Mouse (Mus musculus) hindbrain, postnatal 0 days (tissue): ENCODE measurements around the gene Sardh. TPM values are rescaled to one million over a fixed set of nuclear protein-coding genes. Genes with fewer than 3 reads are reported as not detected.

Source experiments
- ATAC-seq: fragments of 200-750 bp; cut with Nextera tagmentation; 2 replicates; pipeline ENCODE4 v1.8.0; 2017; ENCODE audit warnings: mild to moderate bottlenecking, moderate TSS enrichment, moderate library complexity
- DNase-seq: peaks from one replicate; pipeline ENCODE4 v3.0.0-alpha.2; 2015; ENCODE audit warnings: low spot score
- H3K27ac ChIP-seq: fragments of 300-500 bp; sonication (generic); 2 replicates; pipeline ENCODE4 v1.5.1; 2014; ENCODE audit warnings: mild to moderate bottlenecking
- H3K27me3 ChIP-seq: fragments of 300-500 bp; sonication (generic); 2 replicates; pipeline ENCODE4 v1.6.1; 2014; ENCODE audit warnings: low read length, mixed read lengths; ENCODE audit not compliant: insufficient read depth
- H3K36me3 ChIP-seq: fragments of 300-500 bp; sonication (generic); 2 replicates; pipeline ENCODE4 v1.6.1; 2014; ENCODE audit warnings: low read length, mixed read lengths; ENCODE audit not compliant: insufficient read depth
- H3K4me1 ChIP-seq: fragments of 300-500 bp; sonication (generic); 2 replicates; pipeline ENCODE4 v1.6.1; 2014; ENCODE audit warnings: antibody characterized with exemption, low read length, mixed read lengths; ENCODE audit not compliant: insufficient read depth
- H3K4me2 ChIP-seq: fragments of 300-500 bp; sonication (generic); 2 replicates; pipeline ENCODE4 v1.6.1; 2014; ENCODE audit warnings: low read depth, mild to moderate bottlenecking, low read length, moderate library complexity, mixed read lengths
- H3K4me3 ChIP-seq: fragments of 300-500 bp; sonication (generic); 2 replicates; pipeline ENCODE4 v1.5.1; 2014; ENCODE audit warnings: low read length
- H3K9ac ChIP-seq: fragments of 300-500 bp; sonication (generic); replicated peaks from 2 replicates; pipeline ENCODE4 v1.6.1; 2014; ENCODE audit warnings: mild to moderate bottlenecking, low read length, moderate library complexity, mixed read lengths
- H3K9me3 ChIP-seq: fragments of 300-500 bp; sonication (generic); 2 replicates; pipeline ENCODE4 v1.6.1; 2016; ENCODE audit warnings: low read length, mixed read lengths
- CTCF ChIP-seq: IDR thresholded peaks from 2 replicates; pipeline ENCODE4 v1.5.1; 2016; ENCODE audit warnings: antibody characterized with exemption, control low read depth, low read depth
- WGBS: fragments of 180-500 bp; shearing (Covaris S2); extraction: QIAGEN DNeasy Blood & Tissue Kit; methylation state at CpG from one replicate; pipeline ENCODE4 v1.1.7; 2014; 5-methylcytosine and 5-hydroxymethylcytosine counted together
- polyA plus RNA-seq: library from polyadenylated mRNA; unstranded; fragments of >200 nt; fragmentation: Nextera tagmentation; extraction: Ambion mirVana; gene quantifications from 2 replicates; pipeline ENCODE4 v1.2.1, GENCODE M21; 2015
- total RNA-seq: library from RNA; depleted of rRNA; stranded (reverse); fragments of >200 nt; gene quantifications from 2 replicates; pipeline ENCODE4 v1.2.3, GENCODE M21; 2014

The Sardh gene
- total and polyA plus RNA-seq, 2 experiments from 2014 or later: 10.4 to 22.3 TPM

GRCm38 (mm10) chr2:27246712-27247486, 1.2 kb downstream of the Sardh start:
- peak; percentile 95 for ATAC-seq
- DNase-seq: peak; percentile 86
- WGBS: 18% methylated on average over 6 of the region's 7 CpGs
- Histone ChIP-seq H3K27me3 (no peaks in the 10 kb centered on the region), H3K9ac (no peak overlapping the region), H3K27ac (peak overlapping the region; percentile 48; the same call in 1 of the 2 replicates), H3K36me3 (no peaks in the 10 kb centered on the region), H3K4me1 (peaks cover 15% of the 10 kb centered on the region), H3K4me2 (peak overlapping the region; percentile 38), H3K9me3 (no peaks in the 10 kb centered on the region), H3K4me3 (no peak overlapping the region)
- TF ChIP-seq CTCF: peak; percentile 16; the same call in 1 of the 2 replicates

- H3K27ac ChIP-seq: no peak overlapping the region; the same call in 1 of the 2 replicates
Measured at GRCm38 (mm10) chr2:27245947-27246346, 2.2 kb downstream of the Sardh start.

GRCm38 (mm10) chr2:27237342-27237741, 10.8 kb downstream of the Sardh start:
- Histone ChIP-seq H3K36me3 (no peaks in the 10 kb centered on the region), H3K27me3 (no peaks in the 10 kb centered on the region), H3K27ac (no peak overlapping the region), H3K4me1 (no peaks in the 10 kb centered on the region), H3K4me3 (no peak overlapping the region), H3K9me3 (no peaks in the 10 kb centered on the region), H3K4me2 (no peak overlapping the region), H3K9ac (no peak overlapping the region)
- peak; percentile 95 for TF ChIP-seq CTCF
- peak; percentile 61 for ATAC-seq
- 26% methylated on average over 4 of the region's 4 CpGs for WGBS
- peak; percentile 73 for DNase-seq

More at GRCm38 (mm10) chr2:27245947-27246346, 2.2 kb downstream of the Sardh start:
- no peaks in the 10 kb centered on the region for H3K9me3 ChIP-seq
- DNase-seq: no peak
- no peaks in the 10 kb centered on the region for H3K36me3 ChIP-seq
- H3K4me2 ChIP-seq: 0 out of 2 replicates have a peak overlapping the region, but pooled peaks have one; percentile 11
- ATAC-seq: no peak
- no peak overlapping the region for H3K4me3 ChIP-seq
- H3K27me3 ChIP-seq: no peaks in the 10 kb centered on the region
- H3K4me1 ChIP-seq: peaks cover 15% of the 10 kb centered on the region
- WGBS: 57% methylated on average over 7 of the region's 7 CpGs
- no peak overlapping the region for H3K9ac ChIP-seq
- TF ChIP-seq CTCF: no peak

- peak; percentile 92 for TF ChIP-seq CTCF
- Histone ChIP-seq H3K27ac (no peak overlapping the region), H3K4me1 (no peaks in the 10 kb centered on the region), H3K27me3 (no peaks in the 10 kb centered on the region), H3K9ac (no peak overlapping the region), H3K4me2 (no peak overlapping the region), H3K36me3 (no peaks in the 10 kb centered on the region), H3K9me3 (no peaks in the 10 kb centered on the region), H3K4me3 (no peak overlapping the region)
- ATAC-seq (peak; percentile 74), DNase-seq (peak; percentile 87)
- 28% methylated on average over 3 of the region's 3 CpGs for WGBS
Measured at GRCm38 (mm10) chr2:27235729-27236128, 12.4 kb downstream of the Sardh start.

- Histone ChIP-seq H3K4me3 (no peak overlapping the region), H3K9me3 (no peaks in the 10 kb centered on the region), H3K4me2 (no peak overlapping the region), H3K27me3 (no peaks in the 10 kb centered on the region), H3K36me3 (no peaks in the 10 kb centered on the region), H3K27ac (no peak overlapping the region), H3K9ac (no peak overlapping the region), H3K4me1 (no peaks in the 10 kb centered on the region)
- DNase-seq (no peak), ATAC-seq (no peak)
- no peak for TF ChIP-seq CTCF
- WGBS: 28% methylated on average over 7 of the region's 7 CpGs
Measured at GRCm38 (mm10) chr2:27232376-27232775, 15.8 kb downstream of the Sardh start.

GRCm38 (mm10) chr2:27229481-27230105, 18.5 kb downstream of the Sardh start:
- no peak for TF ChIP-seq CTCF
- Histone ChIP-seq H3K9me3 (no peaks in the 10 kb centered on the region), H3K36me3 (no peaks in the 10 kb centered on the region), H3K4me2 (no peak overlapping the region), H3K4me3 (no peak overlapping the region), H3K27ac (no peak overlapping the region), H3K27me3 (no peaks in the 10 kb centered on the region), H3K4me1 (no peaks in the 10 kb centered on the region), H3K9ac (no peak overlapping the region)
- 73% methylated on average over 2 of the region's 2 CpGs for WGBS
- DNase-seq (no peak), ATAC-seq (peak; percentile 36)
